Mouse (Mus musculus) CH12.LX (cell line): Measurements from ENCODE around the gene Rtn4rl2. TPM values are rescaled to one million over a fixed set of nuclear protein-coding genes. Genes with fewer than 3 reads are reported as not detected.

ENCODE experiments used
- DNase-seq: peaks from one replicate; pipeline ENCODE4 v3.0.0-alpha.2; 2013; ENCODE audit errors: extremely low read depth
- H3K27ac ChIP-seq: 2 replicates; pipeline ENCODE4 v1.5.1; 2012; ENCODE audit warnings: low read depth, mild to moderate bottlenecking, control low read depth, moderate library complexity; ENCODE audit not compliant: insufficient read depth
- H3K27me3 ChIP-seq: replicated peaks from 2 replicates; pipeline ENCODE3; 2012; ENCODE audit warnings: inconsistent platforms
- H3K36me3 ChIP-seq, 2 experiments: replicated peaks in 1 of 2; 2 replicates each; pipeline versions ENCODE3 to v1.6.1; 2012; ENCODE audit warnings: inconsistent platforms in 1 of 2, low read length in 1 of 2, mild to moderate bottlenecking in 1 of 2, mixed read lengths in 1 of 2, moderate library complexity in 1 of 2; ENCODE audit not compliant: control insufficient read depth in 1 of 2, insufficient read depth in 1 of 2
- H3K4me1 ChIP-seq, 2 experiments: 2 replicates each; pipeline ENCODE4 v1.6.1; 2012; ENCODE audit warnings: inconsistent platforms in 1 of 2, moderate library complexity in 1 of 2; ENCODE audit not compliant: insufficient read depth in 2 of 2, control insufficient read depth in 1 of 2
- H3K4me2 ChIP-seq: 2 replicates; pipeline ENCODE4 v1.6.1; 2012; ENCODE audit warnings: low read depth, mild to moderate bottlenecking, control low read depth; ENCODE audit not compliant: poor library complexity, insufficient read depth, severe bottlenecking
- H3K4me3 ChIP-seq, 3 experiments: fragments of 150-350 bp in 1 of 3; sonication (generic) in 1 of 3; replicated peaks in 1 of 3; 2 replicates each; pipeline versions ENCODE3 to v1.5.1; 2011 to 2012; ENCODE audit warnings: low read depth in 2 of 3, low read length in 2 of 3, mild to moderate bottlenecking in 2 of 3, moderate library complexity in 2 of 3, control low read depth in 1 of 3, improper control_type of control experiment in 1 of 3, inconsistent platforms in 1 of 3, mixed read lengths in 1 of 3; ENCODE audit not compliant: poor library complexity in 1 of 3
- H3K79me2 ChIP-seq: replicated peaks from 2 replicates; pipeline ENCODE4 v1.6.1; 2012; ENCODE audit warnings: mild to moderate bottlenecking, moderate library complexity; ENCODE audit not compliant: control insufficient read depth, poor library complexity, insufficient read depth, severe bottlenecking; ENCODE audit errors: extremely low read depth
- H3K9ac ChIP-seq: 2 replicates; pipeline ENCODE4 v1.6.1; 2012; ENCODE audit warnings: low read depth, mild to moderate bottlenecking, control low read depth, moderate library complexity; ENCODE audit not compliant: insufficient read depth
- H3K9me3 ChIP-seq: replicated peaks from 2 replicates; pipeline ENCODE3; 2012; ENCODE audit warnings: low read length, inconsistent platforms, mixed read lengths
- CHD1 ChIP-seq: IDR thresholded peaks from 2 replicates; pipeline ENCODE4 v1.6.1; 2012; ENCODE audit warnings: low read depth, low read length, improper control_type of control experiment, inconsistent platforms
- CHD2 ChIP-seq: IDR thresholded peaks from 2 replicates; pipeline ENCODE4 v1.6.1; 2011; ENCODE audit warnings: low read length, improper control_type of control experiment
- CTCF ChIP-seq, 2 experiments: IDR thresholded peaks in 1 of 2; conservative IDR thresholded peaks in 1 of 2; 2 replicates each; pipeline ENCODE4 v1.5.1; 2011 to 2012; ENCODE audit warnings: low read depth in 2 of 2, low read length in 2 of 2, improper control_type of control experiment in 1 of 2, inconsistent platforms in 1 of 2, mild to moderate bottlenecking in 1 of 2, moderate library complexity in 1 of 2
- E2F4 ChIP-seq: IDR thresholded peaks from 2 replicates; pipeline ENCODE4 v1.6.1; 2011; ENCODE audit warnings: low read depth, low read length, improper control_type of control experiment; ENCODE audit not compliant: insufficient replicate concordance
- ELF1 ChIP-seq: IDR thresholded peaks from 2 replicates; pipeline ENCODE4 v1.6.1; 2014; ENCODE audit warnings: low read depth, mild to moderate bottlenecking, inconsistent platforms, low read length, improper control_type of control experiment
- EP300 ChIP-seq: IDR thresholded peaks from 2 replicates; pipeline ENCODE4 v1.6.1; 2011; ENCODE audit warnings: low read length, improper control_type of control experiment
- GABPA ChIP-seq: IDR thresholded peaks from 2 replicates; pipeline ENCODE4 v1.6.1; 2012; ENCODE audit warnings: low read depth, low read length, improper control_type of control experiment, inconsistent platforms; ENCODE audit not compliant: insufficient replicate concordance
- HCFC1 ChIP-seq: IDR thresholded peaks from 2 replicates; pipeline ENCODE4 v1.6.1; 2012; ENCODE audit warnings: low read depth, mild to moderate bottlenecking, inconsistent platforms, low read length, improper control_type of control experiment
- IRF4 ChIP-seq: IDR thresholded peaks from 2 replicates; pipeline ENCODE4 v1.6.1; 2014; ENCODE audit warnings: low read depth, mild to moderate bottlenecking, inconsistent platforms, low read length, improper control_type of control experiment
- JUN ChIP-seq: IDR thresholded peaks from 2 replicates; pipeline ENCODE4 v1.6.1; 2011; ENCODE audit warnings: low read depth, mild to moderate bottlenecking, low read length, improper control_type of control experiment, moderate library complexity; ENCODE audit not compliant: insufficient read depth
- KAT2A ChIP-seq: IDR thresholded peaks from 2 replicates; pipeline ENCODE4 v1.6.1; 2012; ENCODE audit warnings: low read length, improper control_type of control experiment, inconsistent platforms; ENCODE audit not compliant: insufficient replicate concordance
- MEF2A ChIP-seq: IDR thresholded peaks from 2 replicates; pipeline ENCODE4 v1.6.1; 2014; ENCODE audit warnings: low read depth, mild to moderate bottlenecking, inconsistent platforms, low read length, improper control_type of control experiment, borderline replicate concordance
- MYC ChIP-seq: IDR thresholded peaks from 2 replicates; pipeline ENCODE4 v1.6.1; 2011; ENCODE audit warnings: low read depth, mild to moderate bottlenecking, improper control_type of control experiment, low read length
- NELFE ChIP-seq: IDR thresholded peaks from 2 replicates; pipeline ENCODE4 v1.6.1; 2011; ENCODE audit warnings: low read depth, low read length, improper control_type of control experiment
- NRF1 ChIP-seq: IDR thresholded peaks from 2 replicates; pipeline ENCODE4 v1.6.1; 2014; ENCODE audit warnings: low read depth, mild to moderate bottlenecking, inconsistent platforms, low read length, improper control_type of control experiment, moderate library complexity
- POLR2A ChIP-seq: IDR thresholded peaks from 2 replicates; pipeline ENCODE4 v1.6.1; 2011; ENCODE audit warnings: low read depth, mild to moderate bottlenecking, improper control_type of control experiment, low read length
- POLR2AphosphoS2 ChIP-seq: IDR thresholded peaks from 2 replicates; pipeline ENCODE4 v1.6.1; 2011; ENCODE audit warnings: low read depth, low read length, improper control_type of control experiment
- SIN3A ChIP-seq: IDR thresholded peaks from 2 replicates; pipeline ENCODE4 v1.6.1; 2012; ENCODE audit warnings: low read length, improper control_type of control experiment, inconsistent platforms
- SMC3 ChIP-seq: IDR thresholded peaks from 2 replicates; pipeline ENCODE4 v1.6.1; 2011; ENCODE audit warnings: low read depth, low read length, improper control_type of control experiment
- TCF12 ChIP-seq: IDR thresholded peaks from 2 replicates; pipeline ENCODE4 v1.6.1; 2014; ENCODE audit warnings: low read depth, mild to moderate bottlenecking, inconsistent platforms, low read length, improper control_type of control experiment
- UBTF ChIP-seq: IDR thresholded peaks from 2 replicates; pipeline ENCODE4 v1.6.1; 2012; ENCODE audit warnings: low read depth, mild to moderate bottlenecking, inconsistent platforms, low read length, improper control_type of control experiment, moderate library complexity
- USF2 ChIP-seq: conservative IDR thresholded peaks from 2 replicates; pipeline ENCODE4 v1.6.1; 2011; ENCODE audit warnings: low read depth, low read length, improper control_type of control experiment
- ZKSCAN1 ChIP-seq: IDR thresholded peaks from 2 replicates; pipeline ENCODE4 v1.6.1; 2012; ENCODE audit warnings: low read depth, inconsistent platforms, low read length, improper control_type of control experiment, borderline replicate concordance
- ZMIZ1 ChIP-seq: IDR thresholded peaks from 2 replicates; pipeline ENCODE4 v1.6.1; 2012; ENCODE audit warnings: low read depth, mild to moderate bottlenecking, inconsistent platforms, low read length, improper control_type of control experiment
- dilution Hi-C: fragments of 300-500 bp; cut with MboI; formaldehyde crosslinking; loops from 2 replicates; pipeline ENCODE4 v1.14.3; 2020; ENCODE audit warnings: low sequenced_read_pairs; ENCODE audit not compliant: extremely low pct_unique_long_range_greater_than_20kb, extremely low pct_ligation_motif_present
- in situ Hi-C: fragments of 300-500 bp; cut with MboI; formaldehyde crosslinking; loops from 3 replicates; pipeline ENCODE4 v1.14.3; 2019; ENCODE audit warnings: low sequenced_read_pairs, low pct_ligation_motif_present, low pct_unique_long_range_greater_than_20kb, mixed read lengths
- polyA plus RNA-seq: library from polyadenylated mRNA; unstranded; fragments of >175 nt; gene quantifications from 2 replicates; pipeline ENCODE4 v1.2.1, GENCODE M21; 2012; ENCODE audit warnings: low read depth; ENCODE audit not compliant: insufficient read length
- total RNA-seq, 2 experiments: library from RNA; depleted of rRNA; stranded (reverse); fragments of 300-350 nt in 1 of 2; fragments of >200 nt in 1 of 2; gene quantifications; 2 replicates each; pipeline ENCODE4 v1.2.3; 2012 to 2014

The Rtn4rl2 gene
- total and polyA plus RNA-seq, 3 experiments = not detected

DNA sequence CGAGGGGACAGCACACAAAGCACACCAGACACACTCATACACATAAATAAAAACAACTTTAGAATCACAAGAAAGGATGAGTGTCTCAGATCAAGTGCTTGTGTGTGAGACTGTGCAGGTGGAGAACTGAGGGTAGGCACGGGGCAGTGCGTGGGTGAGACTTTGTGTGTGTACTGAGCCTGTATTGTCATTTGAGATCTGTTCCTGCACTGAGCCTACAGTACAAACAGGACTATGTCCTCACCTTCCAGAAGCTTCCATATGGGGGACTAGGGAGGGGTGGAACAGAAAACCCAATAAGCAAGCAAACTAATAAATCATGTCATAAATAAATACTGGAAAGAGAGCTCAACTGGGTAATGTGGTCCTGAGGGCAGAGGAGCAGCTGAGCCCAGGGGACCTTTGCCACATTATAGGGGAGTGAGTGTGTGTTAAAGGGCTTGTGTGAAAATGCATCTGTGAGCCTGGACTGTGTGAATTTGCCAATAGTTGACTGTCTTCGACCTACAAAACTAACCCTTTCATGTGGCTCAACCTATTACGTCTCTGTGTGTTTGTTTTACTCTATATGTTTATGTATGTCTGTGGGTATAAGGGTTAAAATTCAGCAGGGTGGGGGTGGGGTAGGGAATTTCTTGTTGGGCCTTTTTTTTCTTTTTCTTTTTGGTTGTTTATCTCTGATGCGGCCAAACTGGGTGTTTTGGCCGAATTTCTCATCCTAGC lies 35.9 kb downstream of the Rtn4rl2 start (continued):
- no peak for TF ChIP-seq E2F4
- TF ChIP-seq ZKSCAN1 = no peak

DNA sequence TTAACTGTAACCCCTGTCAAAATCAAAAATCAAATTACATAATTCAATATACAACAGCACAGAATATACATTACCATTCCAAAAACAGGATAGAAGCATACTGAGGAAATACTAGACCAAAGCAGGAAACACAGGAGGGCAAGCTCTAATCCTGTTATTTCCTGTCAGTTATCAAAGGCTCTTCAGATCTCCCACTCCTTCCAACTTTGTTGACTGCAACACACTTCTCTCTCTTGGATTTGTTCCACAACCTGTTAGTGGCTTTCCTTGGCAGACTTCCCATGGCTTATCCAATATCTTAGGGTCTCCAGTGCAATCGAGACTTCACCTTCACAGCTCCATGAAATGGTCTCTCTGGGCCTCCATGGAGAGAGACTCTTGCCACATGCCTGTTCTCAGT lies 41.3 kb downstream of the Rtn4rl2 start:
- no peak for DNase-seq
- TF ChIP-seq GABPA (no peak), CHD1 (no peak), CTCF (conservative IDR thresholded peaks at IDR 0.05 in 1 of 2, IDR thresholded peaks at IDR 0.05 in 1 of 2; ENCODE audit: low read depth in 2 of 2, low read length in 2 of 2) (no peak), EP300 (no peak), SMC3 (no peak), POLR2A (no peak), JUN (no peak), HCFC1 (no peak), USF2 (no peak), SIN3A (no peak), KAT2A (no peak), NELFE (no peak), IRF4 (no peak), E2F4 (no peak), POLR2AphosphoS2 (no peak), ZKSCAN1 (no peak)
- Histone ChIP-seq H3K9me3 (no peaks in the 10 kb centered on the region), H3K79me2 (no peaks in the 10 kb centered on the region), H3K36me3 (no peaks in the 10 kb centered on the region), H3K4me2 (no peak overlapping the region), H3K27ac (no peak overlapping the region), H3K4me3 (no peak overlapping the region), H3K9ac (no peak overlapping the region), H3K4me1 (peaks cover 2 to 4% of the 10 kb centered on the region in 2 experiments; a peak in 1 of 4 replicates), H3K27me3 (no peaks in the 10 kb centered on the region)
- dilution Hi-C loops (no loop called here), in situ Hi-C loops (no loop called here)

DNA sequence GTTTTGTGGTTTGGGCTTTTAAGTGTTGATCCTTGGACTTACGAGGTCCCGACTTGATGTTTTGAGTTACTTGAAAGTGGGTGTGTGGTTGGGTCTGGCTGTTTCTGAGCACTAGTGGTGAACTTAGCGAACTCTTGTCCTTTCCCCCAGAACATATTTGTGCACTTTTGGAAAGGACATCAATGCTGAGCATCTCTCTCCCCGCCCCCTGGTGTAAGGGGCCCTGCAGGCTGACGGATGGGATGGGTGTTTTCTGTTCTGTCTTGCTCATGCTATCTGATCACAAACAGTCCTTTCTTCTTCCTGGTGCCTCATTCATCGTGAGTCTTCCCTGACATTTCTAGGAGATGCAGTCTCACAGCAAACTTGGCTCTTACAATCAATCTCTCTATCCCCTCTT lies 42.9 kb downstream of the Rtn4rl2 start:
- TF ChIP-seq TCF12 (no peak), E2F4 (no peak), CHD1 (no peak), JUN (no peak), CHD2 (no peak), MYC (no peak), MEF2A (no peak), UBTF (no peak), ZMIZ1 (no peak), NRF1 (no peak), SIN3A (no peak), ZKSCAN1 (no peak), ELF1 (no peak)
- peaks cover 2 to 6% of the 10 kb centered on the region in 2 experiments; a peak in 2 of 4 replicates for H3K4me1 ChIP-seq
- no peak for DNase-seq
- no peaks in the 10 kb centered on the region for H3K27me3 ChIP-seq
- H3K4me3 ChIP-seq = no peak overlapping the region
- no peak overlapping the region for H3K9ac ChIP-seq
- no peak overlapping the region for H3K27ac ChIP-seq
- in situ Hi-C loops (no loop called here), dilution Hi-C loops (no loop called here)
- H3K9me3 ChIP-seq = peaks cover 7% of the 10 kb centered on the region
- no peaks in the 10 kb centered on the region for H3K79me2 ChIP-seq
- H3K4me2 ChIP-seq = no peak overlapping the region
- no peaks in the 10 kb centered on the region for H3K36me3 ChIP-seq
